Mouse (Mus musculus) hindbrain, embryonic 11.5 days (tissue): ENCODE measurements at regions not wholly inside any gene's neighbourhood (a gene's known extent, or its start where the extent isn't known, plus 50 kb on each side); places are given as distances from the start of the nearest gene placed in this dataset.

ENCODE experiments used
- ATAC-seq: fragments of 200-750 bp; cut with Nextera tagmentation; 2 replicates; pipeline ENCODE4 v1.8.0; 2017; ENCODE audit warnings: mild to moderate bottlenecking, moderate TSS enrichment, moderate library complexity; ENCODE audit not compliant: low FRiP score
- DNase-seq: peaks from one replicate; pipeline ENCODE4 v3.0.0-alpha.2; 2015; ENCODE audit warnings: low spot score
- H3K27ac ChIP-seq: fragments of 300-500 bp; sonication (generic); 2 replicates; pipeline ENCODE4 v1.5.1; 2014; ENCODE audit warnings: mild to moderate bottlenecking, low read depth, low read length
- H3K27me3 ChIP-seq: fragments of 300-500 bp; sonication (generic); 2 replicates; pipeline ENCODE4 v1.6.1; 2014; ENCODE audit warnings: mild to moderate bottlenecking, low read length, moderate library complexity, mixed read lengths; ENCODE audit not compliant: control insufficient read depth, insufficient read depth
- H3K36me3 ChIP-seq: fragments of 300-500 bp; sonication (generic); 2 replicates; pipeline ENCODE4 v1.6.1; 2014; ENCODE audit warnings: mild to moderate bottlenecking, low read length, moderate library complexity, mixed read lengths; ENCODE audit not compliant: control insufficient read depth, insufficient read depth
- H3K4me1 ChIP-seq: fragments of 300-500 bp; sonication (generic); replicated peaks from 2 replicates; pipeline ENCODE4 v1.6.1; 2014; ENCODE audit warnings: low read length, mixed read lengths; ENCODE audit not compliant: control insufficient read depth, insufficient read depth
- H3K4me2 ChIP-seq: fragments of 300-500 bp; sonication (generic); replicated peaks from 2 replicates; pipeline ENCODE4 v1.6.1; 2014; ENCODE audit warnings: mild to moderate bottlenecking, low read depth, low read length
- H3K4me3 ChIP-seq: fragments of 300-500 bp; sonication (generic); 2 replicates; pipeline ENCODE4 v1.5.1; 2014; ENCODE audit warnings: low read depth, low read length
- H3K9ac ChIP-seq: fragments of 300-500 bp; sonication (generic); 2 replicates; pipeline ENCODE4 v1.6.1; 2014; ENCODE audit warnings: low read depth, low read length
- H3K9me3 ChIP-seq: fragments of 300-500 bp; sonication (generic); 2 replicates; pipeline ENCODE4 v1.6.1; 2016; ENCODE audit warnings: low read length; ENCODE audit not compliant: control insufficient read depth
- WGBS: fragments of 180-500 bp; shearing (Covaris S2); extraction: QIAGEN DNeasy Blood & Tissue Kit; methylation state at CpG from one replicate; pipeline ENCODE4 v1.1.7; 2014; 5-methylcytosine and 5-hydroxymethylcytosine counted together

DNA sequence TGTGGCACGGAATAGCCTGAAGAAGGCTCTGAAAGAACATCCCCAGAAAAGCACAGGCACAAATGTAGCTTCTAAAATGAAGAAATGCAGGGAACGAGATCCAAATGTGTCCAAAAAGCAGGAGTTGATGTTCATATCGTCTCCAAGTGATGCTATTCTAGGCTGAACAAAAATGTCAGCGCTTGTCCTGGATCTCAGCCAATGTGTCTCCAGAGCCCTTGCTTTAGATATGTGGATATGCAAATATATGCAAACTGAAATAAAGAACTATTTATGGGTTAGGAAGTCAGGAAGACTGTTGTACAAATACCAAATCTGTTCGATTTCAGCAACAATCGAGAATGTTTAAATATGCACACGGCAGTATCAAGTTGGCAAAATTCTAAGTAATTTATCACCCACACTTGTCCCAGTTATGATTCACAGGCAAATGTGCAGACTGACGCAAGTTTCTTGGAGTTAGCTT, 320.4 kb downstream of the Synb start:
- Histone ChIP-seq H3K4me1 (no peaks in the 10 kb centered on the region), H3K4me3 (no peak overlapping the region), H3K9me3 (no peaks in the 10 kb centered on the region), H3K9ac (no peak overlapping the region), H3K36me3 (no peaks in the 10 kb centered on the region), H3K27ac (no peak overlapping the region), H3K4me2 (no peak overlapping the region), H3K27me3 (no peaks in the 10 kb centered on the region)
- WGBS: 92% methylated on average over 8 of the region's 8 CpGs
- no peak for DNase-seq
- no peak for ATAC-seq

DNA sequence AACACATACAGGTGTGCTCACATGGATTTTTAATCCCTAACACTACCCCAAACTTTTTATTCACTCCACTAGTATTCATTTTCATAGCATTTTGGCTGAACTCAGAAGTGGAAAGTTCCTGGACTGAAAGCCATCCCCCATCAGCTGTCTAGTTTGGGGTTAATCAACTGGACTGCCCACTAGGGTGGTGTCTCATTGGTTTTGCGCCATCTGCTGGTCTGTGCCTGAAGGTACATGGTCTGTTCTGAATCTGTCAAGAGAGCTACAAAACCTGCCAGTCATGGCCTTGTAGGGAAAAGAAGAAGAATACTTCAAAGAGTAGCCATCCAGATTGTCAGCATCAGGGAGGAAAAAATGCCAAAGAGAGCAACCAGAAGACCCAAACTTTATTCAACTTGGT, 327.3 kb downstream of the Synb start:
- H3K4me1 ChIP-seq: no peaks in the 10 kb centered on the region
- no peaks in the 10 kb centered on the region for H3K27me3 ChIP-seq
- H3K9me3 ChIP-seq: no peaks in the 10 kb centered on the region
- DNase-seq: peak; percentile 65
- no peaks in the 10 kb centered on the region for H3K36me3 ChIP-seq
- WGBS: 3% methylated on average over 1 of the region's 1 CpGs
- H3K9ac ChIP-seq: no peak overlapping the region
- H3K4me3 ChIP-seq: no peak overlapping the region
- H3K4me2 ChIP-seq: no peak overlapping the region
- ATAC-seq: no peak
- H3K27ac ChIP-seq: no peak overlapping the region

DNA sequence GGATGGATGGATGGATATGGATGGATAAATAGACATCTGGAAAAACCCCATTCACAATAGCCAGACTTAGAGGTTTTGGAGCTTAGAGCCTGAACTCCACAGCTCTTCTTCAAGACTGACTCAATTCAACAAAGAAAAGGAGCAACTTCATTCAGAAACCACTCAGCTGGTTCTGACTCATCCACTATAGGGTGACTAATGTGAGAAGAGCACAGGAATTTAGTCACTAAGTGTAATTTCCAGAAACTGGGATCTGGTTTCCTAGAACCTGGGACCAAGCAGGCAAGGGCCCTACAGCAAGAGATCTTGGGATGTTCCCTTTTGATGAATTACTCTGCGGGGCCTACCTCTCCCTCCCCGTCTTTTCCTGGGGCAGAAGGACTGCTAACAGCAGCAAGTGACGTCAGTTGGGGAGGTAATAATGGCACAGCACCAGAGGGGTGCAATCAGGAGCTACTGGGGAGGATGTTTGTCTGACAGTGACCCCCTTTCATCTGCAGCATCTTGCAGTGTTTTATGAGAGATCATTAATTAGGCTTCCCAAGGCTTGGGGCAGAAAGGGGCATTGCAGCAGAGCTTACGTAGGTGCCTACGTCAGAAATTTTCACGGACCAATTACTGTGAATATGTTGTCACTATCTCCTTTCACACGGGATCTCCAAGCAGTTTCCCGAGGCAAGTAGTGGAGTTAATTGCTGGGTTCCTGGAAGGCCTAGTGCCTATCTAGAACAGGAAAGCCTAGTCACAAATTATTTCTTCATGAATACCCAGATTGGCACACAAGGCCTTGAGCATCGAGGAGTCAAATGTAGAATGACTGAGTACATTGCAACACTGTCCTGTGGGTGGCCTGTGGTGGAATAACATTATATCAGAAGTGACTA, 339.3 kb downstream of the Synb start:
- ATAC-seq: no peak
- no peak for DNase-seq

DNA sequence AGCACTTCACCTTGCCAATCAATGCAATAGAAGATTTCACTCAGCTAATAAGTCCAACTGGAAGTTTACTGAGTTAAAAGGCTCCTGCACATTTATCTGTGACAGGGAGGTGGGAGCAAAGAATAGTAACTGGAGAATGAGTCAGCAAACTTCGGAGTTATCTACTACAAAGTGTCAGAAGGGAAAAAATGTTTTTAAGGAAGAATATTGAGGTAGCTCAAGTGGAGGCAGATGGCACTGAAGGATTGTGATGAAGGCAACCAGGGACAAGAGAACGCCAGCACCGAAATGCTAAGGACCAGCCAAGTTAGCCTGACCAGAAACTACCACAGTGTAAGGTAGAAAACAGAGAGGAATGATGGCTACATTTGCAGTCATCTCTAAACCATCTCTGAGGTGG, 348.2 kb downstream of the Synb start:
- H3K4me2 ChIP-seq: no peak overlapping the region
- H3K4me1 ChIP-seq: no peaks in the 10 kb centered on the region
- no peak overlapping the region for H3K27ac ChIP-seq
- H3K9ac ChIP-seq: no peak overlapping the region
- DNase-seq: no peak
- no peaks in the 10 kb centered on the region for H3K27me3 ChIP-seq
- WGBS: 87% methylated on average over 3 of the region's 3 CpGs
- H3K9me3 ChIP-seq: no peaks in the 10 kb centered on the region
- H3K4me3 ChIP-seq: no peak overlapping the region
- ATAC-seq: no peak
- no peaks in the 10 kb centered on the region for H3K36me3 ChIP-seq

More for the DNA sequence above, 339.3 kb downstream of the Synb start:
- Histone ChIP-seq H3K9ac (no peak overlapping the region), H3K4me3 (no peak overlapping the region), H3K27ac (no peak overlapping the region), H3K27me3 (no peaks in the 10 kb centered on the region), H3K4me1 (no peaks in the 10 kb centered on the region), H3K36me3 (no peaks in the 10 kb centered on the region), H3K9me3 (no peaks in the 10 kb centered on the region), H3K4me2 (no peak overlapping the region)
- 78% methylated on average over 9 of the region's 9 CpGs for WGBS

DNA sequence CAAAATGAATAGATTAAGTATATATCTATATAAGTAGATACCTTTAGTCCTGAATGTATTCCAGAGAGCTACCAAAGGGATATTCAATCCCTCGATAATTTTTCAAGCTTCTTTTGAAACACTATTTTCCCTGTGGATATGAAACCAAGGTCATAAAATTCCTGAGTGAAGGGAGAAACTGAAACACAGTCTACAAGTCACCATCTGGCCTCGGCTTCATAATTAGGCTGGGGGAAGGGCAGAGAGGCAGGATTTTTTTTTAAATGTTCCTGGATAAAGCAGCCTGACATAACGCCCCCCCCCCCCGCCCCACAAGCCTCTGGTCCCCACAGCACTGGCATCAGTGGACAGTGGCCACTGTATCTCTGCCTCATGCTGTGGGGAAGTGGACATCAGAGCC, 348.7 kb downstream of the Synb start:
- no peaks in the 10 kb centered on the region for H3K27me3 ChIP-seq
- H3K4me2 ChIP-seq: no peak overlapping the region
- no peaks in the 10 kb centered on the region for H3K4me1 ChIP-seq
- ATAC-seq (no peak), DNase-seq (no peak)
- H3K4me3 ChIP-seq: no peak overlapping the region
- 56% methylated on average over 4 of the region's 4 CpGs for WGBS
- H3K9me3 ChIP-seq: no peaks in the 10 kb centered on the region
- no peaks in the 10 kb centered on the region for H3K36me3 ChIP-seq
- H3K9ac ChIP-seq: no peak overlapping the region
- H3K27ac ChIP-seq: no peak overlapping the region

DNA sequence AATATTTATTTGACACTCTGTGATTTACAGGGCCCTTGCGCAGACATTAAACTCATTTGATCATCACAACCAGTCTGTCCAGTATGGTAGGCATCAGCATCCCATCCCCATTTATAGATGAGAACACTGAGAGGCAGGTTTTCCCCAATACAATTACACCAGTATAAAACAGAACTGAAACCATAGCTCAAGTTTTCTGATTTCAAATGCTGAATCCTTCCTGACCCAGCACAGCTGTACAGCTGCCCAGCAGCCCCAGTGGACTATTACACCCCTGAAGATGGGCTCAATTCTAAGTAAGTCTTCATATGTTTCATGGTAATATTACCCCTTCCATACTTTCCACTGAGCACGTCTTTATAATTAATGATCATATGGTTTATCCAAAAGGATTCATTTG, 352.3 kb downstream of the Synb start:
- Histone ChIP-seq H3K4me2 (no peak overlapping the region), H3K9ac (no peak overlapping the region), H3K36me3 (no peaks in the 10 kb centered on the region), H3K27me3 (no peaks in the 10 kb centered on the region), H3K27ac (no peak overlapping the region), H3K4me1 (no peaks in the 10 kb centered on the region), H3K9me3 (no peaks in the 10 kb centered on the region), H3K4me3 (no peak overlapping the region)
- ATAC-seq (no peak), DNase-seq (no peak)
- 87% methylated on average over 2 of the region's 2 CpGs for WGBS

DNA sequence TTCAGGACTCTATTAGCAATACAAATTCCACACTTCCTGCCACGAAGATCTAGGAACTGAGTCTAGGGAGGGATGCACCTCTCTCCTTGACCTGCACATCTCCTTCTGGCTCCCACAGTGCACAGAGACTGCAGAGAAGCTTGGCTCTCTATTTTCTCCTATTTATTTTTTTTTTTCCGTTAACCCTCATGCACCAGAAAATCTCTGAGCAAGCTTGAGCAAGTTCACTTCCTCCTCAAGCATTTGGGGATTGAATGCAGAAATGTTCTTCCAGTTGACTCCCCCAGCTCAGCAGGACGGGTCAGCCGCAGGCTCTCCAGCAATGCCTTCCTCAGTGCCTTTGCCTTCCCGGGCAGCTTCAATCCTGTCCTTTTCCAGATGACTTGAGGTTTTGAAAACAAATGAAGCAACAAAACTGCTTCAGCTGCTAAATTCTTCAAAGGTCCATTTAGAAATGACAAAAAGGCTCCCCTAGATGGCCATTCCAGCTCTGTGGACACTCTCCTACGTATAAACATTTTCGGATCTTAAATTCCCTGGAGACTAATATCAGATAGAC, 352.9 kb downstream of the Synb start:
- no peak overlapping the region for H3K4me2 ChIP-seq
- no peaks in the 10 kb centered on the region for H3K27me3 ChIP-seq
- no peak overlapping the region for H3K4me3 ChIP-seq
- ATAC-seq (no peak), DNase-seq (no peak)
- H3K4me1 ChIP-seq: no peaks in the 10 kb centered on the region
- H3K27ac ChIP-seq: no peak overlapping the region
- no peaks in the 10 kb centered on the region for H3K36me3 ChIP-seq
- 21% methylated on average over 7 of the region's 7 CpGs for WGBS
- no peaks in the 10 kb centered on the region for H3K9me3 ChIP-seq
- no peak overlapping the region for H3K9ac ChIP-seq

DNA sequence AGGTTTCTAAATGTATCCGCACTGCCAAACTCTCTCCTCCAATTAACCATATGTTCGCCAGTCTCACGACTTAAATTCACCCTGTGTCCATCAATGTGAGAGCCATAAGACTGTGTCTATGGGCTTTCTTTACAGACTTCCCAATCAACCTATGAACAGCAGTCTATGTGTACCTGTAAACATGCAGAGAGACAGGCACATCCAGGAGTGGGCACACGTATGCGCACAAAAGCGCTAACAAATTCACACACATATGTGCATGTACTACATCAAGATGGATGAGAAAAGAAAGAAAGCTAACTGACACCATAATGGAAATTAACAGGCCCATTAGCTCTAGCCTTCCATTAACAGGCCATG, 358.8 kb downstream of the Synb start:
- H3K4me2 ChIP-seq: no peak overlapping the region
- H3K9ac ChIP-seq: no peak overlapping the region
- H3K9me3 ChIP-seq: no peaks in the 10 kb centered on the region
- H3K27ac ChIP-seq: no peak overlapping the region
- no peak overlapping the region for H3K4me3 ChIP-seq
- 76% methylated on average over 6 of the region's 6 CpGs for WGBS
- H3K36me3 ChIP-seq: no peaks in the 10 kb centered on the region
- no peaks in the 10 kb centered on the region for H3K4me1 ChIP-seq
- no peak for DNase-seq
- no peaks in the 10 kb centered on the region for H3K27me3 ChIP-seq
- no peak for ATAC-seq
